Mouse (Mus musculus): ENCODE results near the gene Mlxipl. TPM values are rescaled to one million over a fixed set of nuclear protein-coding genes. Genes with fewer than 3 reads are reported as not detected.

Gene Mlxipl
- polyA plus RNA-seq, 1 experiment: 6.0 TPM

- peak; percentile 63 to 70 for DNase-seq (ENCODE audit: extremely low spot score in 1 of 2, low spot score in 1 of 2)
Observed at GRCm38 (mm10) chr5:135178996-135179395, 89.3 kb downstream of the Mlxipl start.

- DNase-seq (ENCODE audit: extremely low spot score in 1 of 2, low spot score in 1 of 2): no peak
Observed at GRCm38 (mm10) chr5:135179616-135180015, 89.9 kb downstream of the Mlxipl start.

GRCm38 (mm10) chr5:135180796-135181195, 91.1 kb downstream of the Mlxipl start:
- no peak for DNase-seq (ENCODE audit: extremely low spot score in 1 of 2, low spot score in 1 of 2)

- DNase-seq (ENCODE audit: extremely low spot score in 1 of 2, low spot score in 1 of 2): no peak
Observed at GRCm38 (mm10) chr5:135181776-135182175, 92.1 kb downstream of the Mlxipl start.

GRCm38 (mm10) chr5:135183131-135183861, 93.6 kb downstream of the Mlxipl start:
- DNase-seq (ENCODE audit: extremely low spot score in 1 of 2, low spot score in 1 of 2): peak in 1 of 2 experiments; percentile 57

GRCm38 (mm10) chr5:135185016-135185415, 95.3 kb downstream of the Mlxipl start:
- DNase-seq (ENCODE audit: extremely low spot score in 1 of 2, low spot score in 1 of 2): no peak

GRCm38 (mm10) chr5:135185596-135185995, 95.9 kb downstream of the Mlxipl start:
- no peak for DNase-seq (ENCODE audit: extremely low spot score in 1 of 2, low spot score in 1 of 2)

- DNase-seq (ENCODE audit: extremely low spot score in 1 of 2, low spot score in 1 of 2): no peak
Observed at GRCm38 (mm10) chr5:135186231-135186620, 96.5 kb downstream of the Mlxipl start.

- peak; percentile 97 to 98 for DNase-seq (ENCODE audit: extremely low spot score in 1 of 2, low spot score in 1 of 2)
Observed at GRCm38 (mm10) chr5:135186621-135187348, 97.1 kb downstream of the Mlxipl start, which contains the start of gene Baz1b. TSS of gene Baz1b (plus strand) at chr5:135187264.

GRCm38 (mm10) chr5:135187349-135188213, 97.9 kb downstream of the Mlxipl start:
- DNase-seq (ENCODE audit: extremely low spot score in 1 of 2, low spot score in 1 of 2): no peak

Other genes with a start within 250 kb of the Mlxipl start
- not detected in 2 replicates for gene Tmem270, start 183.2 kb upstream of the Mlxipl start, polyA plus RNA-seq (2012; rRNA removed)
- gene Cldn13, start 174.4 kb upstream of the Mlxipl start, polyA plus RNA-seq (2012; rRNA removed): not detected in 2 replicates
- gene Mettl27, start 157.5 kb upstream of the Mlxipl start, polyA plus RNA-seq (2012; rRNA removed): 14.0 and 14.9 TPM in 2 replicates
- gene Cldn4, start 143.0 kb upstream of the Mlxipl start, polyA plus RNA-seq (2012; rRNA removed): 0.08 and 0.32 TPM in 2 replicates
- gene Cldn3, start 103.7 kb upstream of the Mlxipl start, polyA plus RNA-seq (2012; rRNA removed): 0.34 and 1.1 TPM in 2 replicates
- gene Abhd11, start 80.7 kb upstream of the Mlxipl start, polyA plus RNA-seq (2012; rRNA removed): 68.4 and 80.5 TPM in 2 replicates
- gene Stx1a, start 66.4 kb upstream of the Mlxipl start, polyA plus RNA-seq (2012; rRNA removed): 345 and 362 TPM in 2 replicates
- 49.4 and 55.7 TPM in 2 replicates for gene Dnajc30, start 25.7 kb upstream of the Mlxipl start, polyA plus RNA-seq (2012; rRNA removed)
- gene Bud23, start 24.9 kb upstream of the Mlxipl start, polyA plus RNA-seq (2012; rRNA removed): 75.7 and 79.1 TPM in 2 replicates
- gene Vps37d, start 11.6 kb upstream of the Mlxipl start, polyA plus RNA-seq (2012; rRNA removed): 25.7 and 28.9 TPM in 2 replicates
- 9.5 and 10.7 TPM in 2 replicates for gene Tbl2, start 59.8 kb downstream of the Mlxipl start, polyA plus RNA-seq (2012; rRNA removed)
- gene Bcl7b, start 78.4 kb downstream of the Mlxipl start, polyA plus RNA-seq (2012; rRNA removed): 42.2 TPM in 2 replicates
- gene Baz1b, start 97.4 kb downstream of the Mlxipl start, polyA plus RNA-seq (2012; rRNA removed): 62.8 and 64.8 TPM in 2 replicates
- gene Fzd9, start 161.3 kb downstream of the Mlxipl start, polyA plus RNA-seq (2012; rRNA removed): 5.4 and 5.5 TPM in 2 replicates

Measured in frontal cortex, adult 2 months (tissue).